Mouse (Mus musculus): Measurements from ENCODE around the gene Ogfod1. TPM values are rescaled to one million over a fixed set of nuclear protein-coding genes. Genes with fewer than 3 reads are reported as not detected.

Ogfod1 gene
- polyA plus RNA-seq, 1 experiment from 2014 or later, result 12.2 TPM

DNA sequence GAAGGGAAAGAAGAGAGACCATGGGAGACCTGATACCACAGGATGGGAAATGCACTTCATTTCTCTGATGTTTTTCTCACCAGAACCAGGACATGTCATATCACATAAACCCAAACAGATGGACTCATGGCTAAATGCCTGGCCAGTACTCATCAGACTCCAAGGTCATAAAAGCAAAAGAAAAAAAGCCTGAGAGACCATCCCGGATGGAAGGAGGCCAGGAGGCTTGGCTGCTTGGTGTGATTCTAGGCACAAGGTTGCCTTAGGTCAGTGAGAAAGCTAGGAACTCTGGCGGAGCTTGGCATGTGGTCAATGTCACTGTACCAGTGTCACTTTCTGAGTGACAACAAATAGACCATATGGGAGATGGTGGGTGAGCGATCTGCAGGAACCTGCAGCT is 70.9 kb downstream of the Ogfod1 start:
- ATAC-seq (ENCODE audit: insufficient number of reproducible peaks, insufficient read depth, low FRiP score, low read depth), result no peak
- Histone ChIP-seq H3K9me3 (ENCODE audit: control insufficient read depth, low read length) (no peaks in the 10 kb centered on the region), H3K27ac (replicated peaks in 1 of 2; ENCODE audit: control insufficient read depth in 1 of 2, insufficient read depth in 1 of 2, low read depth in 2 of 2, low read length in 2 of 2) (no peak overlapping the region), H3K27me3 (ENCODE audit: control insufficient read depth, insufficient read depth, low read length) (no peaks in the 10 kb centered on the region), H3K4me3 (ENCODE audit: control insufficient read depth in 1 of 2, insufficient read depth in 1 of 2, low read depth in 1 of 2, low read length in 2 of 2) (no peak overlapping the region), H3K9ac (ENCODE audit: low read length) (no peak overlapping the region), H3K4me2 (ENCODE audit: low read length) (no peak overlapping the region), H3K36me3 (ENCODE audit: control insufficient read depth, insufficient read depth, low read length) (no peaks in the 10 kb centered on the region), H3K4me1 (ENCODE audit: control insufficient read depth in 2 of 2, insufficient read depth in 2 of 2, low read length in 2 of 2) (0 out of 4 replicates have a peak, but pooled peaks cover 0 to 2% of the 10 kb centered on the region in 2 experiments)
- WGBS, result 56% methylated on average over 3 of the region's 3 CpGs

DNA sequence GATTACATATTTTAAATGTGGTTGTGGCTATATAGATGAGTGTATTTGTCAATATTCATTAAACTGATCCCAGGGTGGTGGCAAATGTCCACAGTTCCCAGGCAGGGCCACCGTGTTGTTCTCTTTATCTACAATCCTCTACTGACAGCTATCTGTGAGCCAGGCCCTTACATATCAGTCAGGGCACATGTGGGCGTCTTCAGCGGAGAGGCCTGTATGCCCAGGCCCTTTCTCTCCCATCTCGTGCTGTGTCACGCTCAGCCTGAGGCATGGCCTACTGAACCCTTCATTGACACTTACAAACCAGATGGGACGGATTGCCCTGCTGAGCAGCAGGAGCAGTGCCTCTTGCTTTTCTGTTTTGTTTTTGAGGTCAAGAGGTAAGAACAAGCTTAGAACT is 72.4 kb downstream of the Ogfod1 start:
- Histone ChIP-seq H3K9me3 (ENCODE audit: control insufficient read depth, low read length) (no peaks in the 10 kb centered on the region), H3K4me1 (ENCODE audit: control insufficient read depth in 2 of 2, insufficient read depth in 2 of 2, low read length in 2 of 2) (0 out of 4 replicates have a peak, but pooled peaks cover 2 to 4% of the 10 kb centered on the region in 2 experiments), H3K36me3 (ENCODE audit: control insufficient read depth, insufficient read depth, low read length) (no peaks in the 10 kb centered on the region), H3K9ac (ENCODE audit: low read length) (no peak overlapping the region), H3K4me3 (ENCODE audit: control insufficient read depth in 1 of 2, insufficient read depth in 1 of 2, low read depth in 1 of 2, low read length in 2 of 2) (no peak overlapping the region), H3K4me2 (ENCODE audit: low read length) (no peak overlapping the region), H3K27me3 (ENCODE audit: control insufficient read depth, insufficient read depth, low read length) (no peaks in the 10 kb centered on the region), H3K27ac (replicated peaks in 1 of 2; ENCODE audit: control insufficient read depth in 1 of 2, insufficient read depth in 1 of 2, low read depth in 2 of 2, low read length in 2 of 2) (no peak overlapping the region)
- WGBS, result 71% methylated on average over 6 of the region's 6 CpGs
- ATAC-seq (ENCODE audit: insufficient number of reproducible peaks, insufficient read depth, low FRiP score, low read depth), result no peak

DNA sequence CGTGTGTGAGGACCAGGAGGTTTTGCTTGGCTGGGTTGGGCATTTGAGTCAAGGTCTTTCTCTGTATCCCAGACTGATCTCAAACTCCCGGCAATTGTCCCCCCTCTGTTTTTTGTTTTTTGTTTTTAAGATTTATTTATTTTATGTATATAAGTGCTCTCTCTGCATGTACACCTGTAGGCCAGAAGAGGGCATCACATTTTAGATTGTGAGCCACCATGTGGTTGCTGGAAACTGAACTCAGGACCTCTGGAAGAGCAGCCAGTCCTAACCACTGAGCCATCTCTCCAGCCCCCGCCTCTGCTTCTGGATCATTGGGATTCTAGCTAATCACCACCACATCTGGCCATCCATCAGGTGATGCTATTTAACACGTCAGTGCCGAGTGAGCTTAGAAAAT is 72.8 kb downstream of the Ogfod1 start:
- WGBS, result 77% methylated on average over 5 of the region's 5 CpGs
- ATAC-seq (ENCODE audit: insufficient number of reproducible peaks, insufficient read depth, low FRiP score, low read depth), result no peak

DNA sequence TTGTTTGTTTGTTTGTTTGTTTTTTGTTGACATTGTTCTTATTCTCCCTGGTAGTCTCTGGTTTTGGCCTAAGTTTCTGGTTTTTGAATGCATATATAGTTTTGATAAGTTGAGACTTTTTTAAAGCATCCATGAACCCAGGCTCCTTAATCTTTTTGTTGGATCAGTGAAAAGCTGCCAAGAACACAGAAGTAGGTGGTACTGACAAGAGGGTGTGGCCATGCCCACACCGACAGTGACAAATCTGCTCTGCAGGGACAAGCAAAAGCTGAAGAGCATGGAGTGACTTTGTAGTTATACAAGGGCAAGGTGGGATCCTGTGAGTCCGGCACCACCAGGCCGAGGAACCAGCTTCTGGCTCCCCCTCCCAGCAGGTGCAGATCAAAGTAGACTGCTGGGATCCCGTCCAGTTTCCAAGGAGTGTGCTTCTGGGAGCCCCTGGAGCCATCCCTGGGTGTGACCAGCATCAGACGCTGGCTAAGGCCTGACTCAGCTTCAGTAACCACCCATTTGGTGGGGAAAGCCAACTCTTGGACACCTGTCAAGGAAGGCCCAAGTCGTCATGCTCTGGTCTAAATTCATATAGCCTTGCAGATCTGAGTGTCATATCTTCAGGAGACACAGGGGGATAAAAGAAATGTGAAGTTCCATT is 73.7 kb downstream of the Ogfod1 start:
- H3K4me2 ChIP-seq (ENCODE audit: low read length), result no peak overlapping the region
- no peaks in the 10 kb centered on the region for H3K27me3 ChIP-seq (ENCODE audit: control insufficient read depth, insufficient read depth, low read length)
- no peak for ATAC-seq (ENCODE audit: insufficient number of reproducible peaks, insufficient read depth, low FRiP score, low read depth)
- H3K27ac ChIP-seq (replicated peaks in 1 of 2; ENCODE audit: control insufficient read depth in 1 of 2, insufficient read depth in 1 of 2, low read depth in 2 of 2, low read length in 2 of 2), result no peak overlapping the region
- no peaks in the 10 kb centered on the region for H3K36me3 ChIP-seq (ENCODE audit: control insufficient read depth, insufficient read depth, low read length)
- 0 out of 4 replicates have a peak, but pooled peaks cover 2 to 4% of the 10 kb centered on the region in 2 experiments for H3K4me1 ChIP-seq (ENCODE audit: control insufficient read depth in 2 of 2, insufficient read depth in 2 of 2, low read length in 2 of 2)
- no peaks in the 10 kb centered on the region for H3K9me3 ChIP-seq (ENCODE audit: control insufficient read depth, low read length)
- H3K9ac ChIP-seq (ENCODE audit: low read length), result no peak overlapping the region
- WGBS, result 70% methylated on average over 6 of the region's 6 CpGs
- no peak overlapping the region for H3K4me3 ChIP-seq (ENCODE audit: control insufficient read depth in 1 of 2, insufficient read depth in 1 of 2, low read depth in 1 of 2, low read length in 2 of 2)

More for the DNA sequence above, 72.8 kb downstream of the Ogfod1 start:
- Histone ChIP-seq H3K9ac (ENCODE audit: low read length) (no peak overlapping the region), H3K4me3 (ENCODE audit: control insufficient read depth in 1 of 2, insufficient read depth in 1 of 2, low read depth in 1 of 2, low read length in 2 of 2) (no peak overlapping the region), H3K9me3 (ENCODE audit: control insufficient read depth, low read length) (no peaks in the 10 kb centered on the region), H3K27ac (replicated peaks in 1 of 2; ENCODE audit: control insufficient read depth in 1 of 2, insufficient read depth in 1 of 2, low read depth in 2 of 2, low read length in 2 of 2) (no peak overlapping the region), H3K36me3 (ENCODE audit: control insufficient read depth, insufficient read depth, low read length) (no peaks in the 10 kb centered on the region), H3K4me2 (ENCODE audit: low read length) (no peak overlapping the region), H3K4me1 (ENCODE audit: control insufficient read depth in 2 of 2, insufficient read depth in 2 of 2, low read length in 2 of 2) (0 out of 4 replicates have a peak, but pooled peaks cover 2 to 4% of the 10 kb centered on the region in 2 experiments), H3K27me3 (ENCODE audit: control insufficient read depth, insufficient read depth, low read length) (no peaks in the 10 kb centered on the region)

DNA sequence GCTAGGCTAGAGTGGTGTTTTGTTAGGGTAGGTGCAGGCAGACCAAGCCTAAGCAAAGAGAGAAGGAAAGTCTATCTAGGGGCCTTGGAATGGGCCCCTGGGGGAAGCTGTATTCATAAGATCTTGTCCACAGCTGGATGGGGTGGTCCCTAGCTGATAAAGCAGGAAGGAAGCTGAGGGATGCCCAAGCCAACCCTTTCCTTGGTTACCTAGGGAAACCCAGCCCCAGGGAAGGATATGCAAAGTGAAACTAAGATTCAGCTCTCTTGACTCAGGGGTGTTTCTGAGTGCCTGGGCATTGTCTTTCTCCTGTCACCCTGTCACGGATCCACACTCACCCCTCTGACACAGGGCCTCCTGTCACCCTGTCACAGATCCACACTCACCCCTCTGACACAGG is 76.4 kb downstream of the Ogfod1 start:
- H3K9me3 ChIP-seq (ENCODE audit: control insufficient read depth, low read length), result no peaks in the 10 kb centered on the region
- H3K27ac ChIP-seq (replicated peaks in 1 of 2; ENCODE audit: control insufficient read depth in 1 of 2, insufficient read depth in 1 of 2, low read depth in 2 of 2, low read length in 2 of 2), result no peak overlapping the region
- no peak overlapping the region for H3K4me3 ChIP-seq (ENCODE audit: control insufficient read depth in 1 of 2, insufficient read depth in 1 of 2, low read depth in 1 of 2, low read length in 2 of 2)
- ATAC-seq (ENCODE audit: insufficient number of reproducible peaks, insufficient read depth, low FRiP score, low read depth), result no peak
- no peak overlapping the region for H3K9ac ChIP-seq (ENCODE audit: low read length)
- 5% methylated on average over 1 of the region's 1 CpGs for WGBS
- no peaks in the 10 kb centered on the region for H3K36me3 ChIP-seq (ENCODE audit: control insufficient read depth, insufficient read depth, low read length)
- no peaks in the 10 kb centered on the region for H3K27me3 ChIP-seq (ENCODE audit: control insufficient read depth, insufficient read depth, low read length)
- 0 out of 4 replicates have a peak, but pooled peaks cover 2 to 4% of the 10 kb centered on the region in 2 experiments for H3K4me1 ChIP-seq (ENCODE audit: control insufficient read depth in 2 of 2, insufficient read depth in 2 of 2, low read length in 2 of 2)
- H3K4me2 ChIP-seq (ENCODE audit: low read length), result no peak overlapping the region

DNA sequence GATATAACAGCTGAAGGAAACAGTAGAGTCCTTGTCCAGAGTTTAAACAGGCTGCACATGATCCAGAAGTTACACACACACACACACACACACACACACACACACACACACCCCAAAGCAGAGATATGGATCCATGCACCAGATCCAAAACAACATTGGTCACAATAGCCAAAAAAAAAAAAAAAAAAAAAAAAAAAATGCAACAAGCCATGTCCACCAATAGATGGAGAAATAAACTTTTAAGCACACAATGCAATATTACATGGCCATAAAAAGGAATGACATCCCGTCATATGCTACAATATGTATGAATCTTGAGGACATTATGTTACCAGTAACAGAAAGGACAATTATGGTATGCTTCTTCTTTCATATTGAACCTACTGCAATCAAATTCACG is 77.0 kb downstream of the Ogfod1 start:
- no peak overlapping the region for H3K4me2 ChIP-seq (ENCODE audit: low read length)
- no peak overlapping the region for H3K27ac ChIP-seq (replicated peaks in 1 of 2; ENCODE audit: control insufficient read depth in 1 of 2, insufficient read depth in 1 of 2, low read depth in 2 of 2, low read length in 2 of 2)
- H3K9me3 ChIP-seq (ENCODE audit: control insufficient read depth, low read length), result no peaks in the 10 kb centered on the region
- H3K36me3 ChIP-seq (ENCODE audit: control insufficient read depth, insufficient read depth, low read length), result no peaks in the 10 kb centered on the region
- 87% methylated on average over 2 of the region's 2 CpGs for WGBS
- H3K4me1 ChIP-seq (ENCODE audit: control insufficient read depth in 2 of 2, insufficient read depth in 2 of 2, low read length in 2 of 2), result peaks cover 2 to 4% of the 10 kb centered on the region in 2 experiments; a peak in 1 of 4 replicates
- no peak for ATAC-seq (ENCODE audit: insufficient number of reproducible peaks, insufficient read depth, low FRiP score, low read depth)
- no peaks in the 10 kb centered on the region for H3K27me3 ChIP-seq (ENCODE audit: control insufficient read depth, insufficient read depth, low read length)
- no peak overlapping the region for H3K4me3 ChIP-seq (ENCODE audit: control insufficient read depth in 1 of 2, insufficient read depth in 1 of 2, low read depth in 1 of 2, low read length in 2 of 2)
- H3K9ac ChIP-seq (ENCODE audit: low read length), result no peak overlapping the region

Other genes with a start within 250 kb of the Ogfod1 start
- gene Gnao1, start 227.2 kb upstream of the Ogfod1 start, polyA plus RNA-seq (2014; fragmentation: Nextera tagmentation; extraction: Ambion mirVana), result 12.0 and 17.4 TPM in 2 replicates
- gene Amfr, start 24.4 kb upstream of the Ogfod1 start, polyA plus RNA-seq (2014; fragmentation: Nextera tagmentation; extraction: Ambion mirVana), result 60.3 and 63.1 TPM in 2 replicates
- gene Nudt21, start 167 bp upstream of the Ogfod1 start, polyA plus RNA-seq (2014; fragmentation: Nextera tagmentation; extraction: Ambion mirVana), result 85.6 and 88.1 TPM in 2 replicates
- gene Bbs2, start 61.7 kb downstream of the Ogfod1 start, polyA plus RNA-seq (2014; fragmentation: Nextera tagmentation; extraction: Ambion mirVana), result 7.9 and 12.4 TPM in 2 replicates
- not detected in 2 replicates for gene Mt4, start 100.0 kb downstream of the Ogfod1 start, polyA plus RNA-seq (2014; fragmentation: Nextera tagmentation; extraction: Ambion mirVana)
- gene Mt3, start 115.4 kb downstream of the Ogfod1 start, polyA plus RNA-seq (2014; fragmentation: Nextera tagmentation; extraction: Ambion mirVana), result 78.6 and 88.7 TPM in 2 replicates
- gene Mt2, start 135.5 kb downstream of the Ogfod1 start, polyA plus RNA-seq (2014; fragmentation: Nextera tagmentation; extraction: Ambion mirVana), result 37.5 and 38.6 TPM in 2 replicates
- 438 and 453 TPM in 2 replicates for gene Mt1, start 141.9 kb downstream of the Ogfod1 start, polyA plus RNA-seq (2014; fragmentation: Nextera tagmentation; extraction: Ambion mirVana)
- 56.9 and 59.4 TPM in 2 replicates for gene Nup93, start 177.4 kb downstream of the Ogfod1 start, polyA plus RNA-seq (2014; fragmentation: Nextera tagmentation; extraction: Ambion mirVana)